Mouse (Mus musculus) brain, embryonic 14.5 days (tissue): Measurements from ENCODE around the gene Lrrc49.

Source experiments
- CTCF ChIP-seq: fragments of 200-500 bp; IDR thresholded peaks from 2 replicates; pipeline ENCODE4 v1.5.1; 2012; ENCODE audit warnings: inconsistent platforms, mild to moderate bottlenecking, moderate library complexity, borderline replicate concordance; ENCODE audit not compliant: insufficient read depth, insufficient read length; ENCODE audit errors: extremely low read depth
- POLR2A ChIP-seq: fragments of 200-500 bp; IDR thresholded peaks from 2 replicates; pipeline ENCODE4 v1.6.1; 2012; ENCODE audit warnings: mild to moderate bottlenecking, inconsistent platforms, borderline replicate concordance; ENCODE audit not compliant: poor library complexity, insufficient read depth, insufficient read length, severe bottlenecking; ENCODE audit errors: extremely low read depth

GRCm38 (mm10) chr9:60674780-60675179, 13.2 kb downstream of the Lrrc49 start:
- peak; percentile 27; the same call in 1 of the 2 replicates for TF ChIP-seq CTCF
- no peak for TF ChIP-seq POLR2A
